Mouse (Mus musculus): ENCODE measurements around the gene Tfr2. TPM values are rescaled to one million over a fixed set of nuclear protein-coding genes. Genes with fewer than 3 reads are reported as not detected.

Tfr2 gene
- total and polyA plus RNA-seq, 3 experiments = 1.1 to 1.9 (median 1.9) TPM

GRCm38 (mm10) chr5:137537461-137537860 lies 32.2 kb upstream of the Tfr2 start:
- DNase-seq = no peak

GRCm38 (mm10) chr5:137539291-137539801 lies 30.3 kb upstream of the Tfr2 start:
- peak; percentile 61 for DNase-seq

- peak; percentile 59 for DNase-seq
These were observed 28.6 kb upstream of the Tfr2 start for GRCm38 (mm10) chr5:137540991-137541390.

GRCm38 (mm10) chr5:137541768-137542540 lies 27.7 kb upstream of the Tfr2 start:
- peak; percentile 81 for DNase-seq

GRCm38 (mm10) chr5:137544926-137545325 lies 24.7 kb upstream of the Tfr2 start:
- peak; percentile 71 for DNase-seq

- DNase-seq = no peak
These were observed 24.0 kb upstream of the Tfr2 start for GRCm38 (mm10) chr5:137545596-137545995.

- DNase-seq = no peak
These were observed 19.8 kb upstream of the Tfr2 start for GRCm38 (mm10) chr5:137549840-137550239.

GRCm38 (mm10) chr5:137551119-137551518 lies 18.5 kb upstream of the Tfr2 start:
- no peak for DNase-seq

GRCm38 (mm10) chr5:137553000-137553399 lies 16.6 kb upstream of the Tfr2 start:
- DNase-seq = no peak

GRCm38 (mm10) chr5:137553411-137553837 lies 16.2 kb upstream of the Tfr2 start, which contains the start of gene Actl6b:
Gene Actl6b, plus strand, starts transcription at chr5:137553517.
- DNase-seq = peak; percentile 82

GRCm38 (mm10) chr5:137553898-137554297 lies 15.7 kb upstream of the Tfr2 start:
- no peak for DNase-seq

- no peak for DNase-seq
These were observed 8.1 kb upstream of the Tfr2 start for GRCm38 (mm10) chr5:137561556-137561955.

GRCm38 (mm10) chr5:137562965-137563364 lies 6.7 kb upstream of the Tfr2 start:
- no peak for DNase-seq

- DNase-seq = no peak
These were observed 3.9 kb upstream of the Tfr2 start for GRCm38 (mm10) chr5:137565744-137566143.

- no peak for DNase-seq
These were observed 3.2 kb upstream of the Tfr2 start for GRCm38 (mm10) chr5:137566416-137566815.

GRCm38 (mm10) chr5:137568223-137568798 lies 1.3 kb upstream of the Tfr2 start:
- DNase-seq = peak; percentile 50

- DNase-seq = no peak
These were observed 609 bp upstream of the Tfr2 start for GRCm38 (mm10) chr5:137569031-137569430.

GRCm38 (mm10) chr5:137570181-137570580 lies 541 bp downstream of the Tfr2 start:
- DNase-seq = no peak

GRCm38 (mm10) chr5:137570691-137571586 lies 1.3 kb downstream of the Tfr2 start:
- DNase-seq = no peak

GRCm38 (mm10) chr5:137574470-137574901 lies 4.8 kb downstream of the Tfr2 start:
- DNase-seq = peak; percentile 67

GRCm38 (mm10) chr5:137580246-137580645 lies 10.6 kb downstream of the Tfr2 start:
- DNase-seq = peak; percentile 45

GRCm38 (mm10) chr5:137582702-137583101 lies 13.1 kb downstream of the Tfr2 start:
- DNase-seq = no peak

Measured in adrenal gland, adult 2 months (tissue).